Mouse (Mus musculus) left cerebral cortex, postnatal 25 days (tissue): Measurements from ENCODE around the gene Ddx54. TPM values are rescaled to one million over a fixed set of nuclear protein-coding genes. Genes with fewer than 3 reads are reported as not detected.

Source experiments
- DNase-seq, 2 experiments: peaks; one replicate each; pipeline ENCODE4 v3.0.0; 2022; ENCODE audit warnings: low spot score in 2 of 2, mixed read lengths in 1 of 2
- intact Hi-C: fragments of 180-260 bp; cut with DNase I; formaldehyde crosslinking; loops from one replicate; pipeline ENCODE4 v1.15.1; 2025
- total RNA-seq, 2 experiments: library from RNA; stranded (reverse); gene quantifications; 2 replicates each; pipeline ENCODE4 v1.2.3; 2021

The Ddx54 gene
- total RNA-seq, 2 experiments from 2014 or later: 38.7 to 39.6 TPM

GRCm38 (mm10) chr5:120605688-120606087 lies 6.9 kb upstream of the Ddx54 start:
- intact Hi-C loops: loop anchor here (1.0 to 10.0 kb wide), 3 partner anchors 48 to 451 kb away; no protein-coding TSS in a partner anchor
- DNase-seq: peak; percentile 89 to 94

- intact Hi-C loops: loop anchor here (5.0 to 10.0 kb wide), 2 partner anchors 49 to 452 kb away; no protein-coding TSS in a partner anchor
- no peak for DNase-seq
Measured at GRCm38 (mm10) chr5:120606590-120607200, 5.8 kb upstream of the Ddx54 start.

GRCm38 (mm10) chr5:120607335-120607734 lies 5.2 kb upstream of the Ddx54 start:
- no peak for DNase-seq
- intact Hi-C loops: loop anchor here (5.0 to 10.0 kb wide), 2 partner anchors 50 to 453 kb away; no protein-coding TSS in a partner anchor

GRCm38 (mm10) chr5:120609246-120609775 lies 3.2 kb upstream of the Ddx54 start:
- intact Hi-C loops: loop anchor here (5.0 to 10.0 kb wide), 2 partner anchors 52 to 455 kb away; no protein-coding TSS in a partner anchor

GRCm38 (mm10) chr5:120610906-120611305 lies 1.6 kb upstream of the Ddx54 start:
- no peak for DNase-seq
- intact Hi-C loops: no loop called here

More at GRCm38 (mm10) chr5:120609246-120609775, 3.2 kb upstream of the Ddx54 start:
- no peak for DNase-seq

GRCm38 (mm10) chr5:120611416-120611815 lies 1.1 kb upstream of the Ddx54 start:
- intact Hi-C loops: no loop called here
- no peak for DNase-seq

GRCm38 (mm10) chr5:120612822-120613604 lies 474 bp downstream of the Ddx54 start:
- peak; percentile 100 for DNase-seq
- intact Hi-C loops: no loop called here

GRCm38 (mm10) chr5:120615903-120616302 lies 3.4 kb downstream of the Ddx54 start:
- intact Hi-C loops: no loop called here
- DNase-seq: no peak

GRCm38 (mm10) chr5:120618778-120619177 lies 6.2 kb downstream of the Ddx54 start:
- intact Hi-C loops: no loop called here

GRCm38 (mm10) chr5:120619201-120619600 lies 6.7 kb downstream of the Ddx54 start:
- intact Hi-C loops: no loop called here
- peak in 1 of 2 experiments; percentile 60 for DNase-seq

More at GRCm38 (mm10) chr5:120618778-120619177, 6.2 kb downstream of the Ddx54 start:
- no peak for DNase-seq

GRCm38 (mm10) chr5:120620375-120621077 lies 8.0 kb downstream of the Ddx54 start:
- DNase-seq: peak; percentile 87 to 91
- intact Hi-C loops: loop anchor here (1.0 to 2.0 kb wide), 4 partner anchors 28 to 126 kb away; partner anchors contain the start of genes Dtx1 and Rasal1

GRCm38 (mm10) chr5:120621078-120621765 lies 8.7 kb downstream of the Ddx54 start:
- peak in 1 of 2 experiments; percentile 66 for DNase-seq
- intact Hi-C loops: loop anchor here (2.0 kb wide), 2 partner anchors 28 to 90 kb away; partner anchors contain the start of genes Dtx1 and Rasal1

- intact Hi-C loops: loop anchor here (2.0 kb wide), 2 partner anchors 27 to 89 kb away; partner anchors contain the start of genes Dtx1 and Rasal1
- DNase-seq: peak in 1 of 2 experiments; percentile 62
Measured at GRCm38 (mm10) chr5:120621846-120622197, 9.3 kb downstream of the Ddx54 start.

- intact Hi-C loops: no loop called here
- DNase-seq: no peak
Measured at GRCm38 (mm10) chr5:120622198-120622851, 9.8 kb downstream of the Ddx54 start.

GRCm38 (mm10) chr5:120624427-120624826 lies 11.9 kb downstream of the Ddx54 start:
- intact Hi-C loops: no loop called here
- no peak for DNase-seq

GRCm38 (mm10) chr5:120626399-120626798 lies 13.9 kb downstream of the Ddx54 start:
- DNase-seq: no peak
- intact Hi-C loops: no loop called here

GRCm38 (mm10) chr5:120627515-120628300 lies 15.2 kb downstream of the Ddx54 start:
- no peak for DNase-seq
- intact Hi-C loops: no loop called here

- intact Hi-C loops: no loop called here
- no peak for DNase-seq
Measured at GRCm38 (mm10) chr5:120628624-120629023, 16.1 kb downstream of the Ddx54 start.
